Mouse (Mus musculus): ENCODE measurements around the gene Vmn2r-ps159. TPM values are rescaled to one million over a fixed set of nuclear protein-coding genes. Genes with fewer than 3 reads are reported as not detected.
"Not testable (repeated sequence)": the region's sequence is repeated elsewhere in the genome, so short reads cannot be mapped to it uniquely, and the experiment has no call there.

Vmn2r-ps159 gene
- total RNA-seq (2021): not detected

DNA sequence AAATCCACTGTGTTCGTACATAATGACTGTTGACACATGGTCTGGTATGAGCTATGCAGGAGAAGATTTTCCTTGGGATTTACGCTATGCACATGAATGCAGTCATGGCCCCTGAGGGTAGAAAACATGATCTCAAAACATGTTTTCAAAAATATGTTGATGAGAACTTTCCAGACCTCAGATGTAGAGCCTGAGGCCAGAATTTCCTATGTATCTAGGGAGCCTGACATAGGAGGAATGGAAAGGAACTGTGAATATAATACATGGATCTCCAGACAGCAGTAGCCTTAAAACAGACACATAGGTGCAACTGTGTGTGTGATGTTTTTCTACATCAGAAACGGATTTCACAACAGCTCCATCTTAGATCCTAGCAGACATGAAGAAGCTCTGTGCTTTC, at the start of gene Vmn2r-ps159:
Vmn2r-ps159 (plus strand) TSS at position 301 of the 400 bp plus-strand sequence.
- intact Hi-C loops (cut with DNase I); DNase-seq: not testable (repeated sequence)

GRCm38 (mm10) chr4:156341601-156342504, 10.9 kb downstream of the Vmn2r-ps159 start:
- DNase-seq; intact Hi-C loops (cut with DNase I): not testable (repeated sequence)

GRCm38 (mm10) chr4:156342569-156343325, 11.8 kb downstream of the Vmn2r-ps159 start:
- intact Hi-C loops (cut with DNase I): no loop called here
- no peak for DNase-seq

- no peak for DNase-seq
- intact Hi-C loops (cut with DNase I): no loop called here
These were observed 12.4 kb downstream of the Vmn2r-ps159 start for GRCm38 (mm10) chr4:156343332-156343731.

DNA sequence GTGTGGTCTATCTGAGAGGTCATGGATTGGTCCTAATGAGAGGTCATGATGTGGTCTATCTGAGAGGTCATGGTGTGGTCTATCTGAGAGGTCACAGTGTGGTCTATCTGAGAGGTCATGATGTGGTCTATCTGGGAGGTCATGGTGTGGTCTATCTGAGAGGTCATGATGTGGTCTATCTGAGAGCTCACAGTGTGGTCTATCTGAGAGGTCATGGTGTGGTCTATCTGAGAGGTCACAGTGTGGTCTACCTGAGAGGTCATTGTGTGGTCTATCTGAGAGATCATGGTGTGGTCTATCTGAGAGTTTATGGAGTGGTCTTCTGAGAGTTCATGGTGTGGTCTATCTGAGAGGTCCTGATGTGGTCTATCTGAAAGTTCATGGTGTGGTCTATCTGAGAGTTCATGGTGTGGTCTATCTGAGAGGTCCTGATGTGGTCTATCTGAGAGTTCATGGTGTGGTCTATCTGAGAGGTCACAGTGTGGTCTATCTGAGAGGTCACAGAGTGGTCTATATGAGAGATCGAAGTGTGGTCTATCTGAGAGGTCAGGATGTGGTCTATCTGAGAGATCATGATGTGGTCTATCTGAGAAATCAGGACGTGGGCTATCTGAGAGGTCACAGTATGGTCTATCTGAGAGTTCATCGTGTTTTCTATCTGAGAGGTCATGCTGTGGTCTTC, 26.0 kb downstream of the Vmn2r-ps159 start:
- DNase-seq; intact Hi-C loops (cut with DNase I): not testable (repeated sequence)

Other genes with a start within 250 kb of the Vmn2r-ps159 start
- gene 9430015G10Rik, start 221.1 kb upstream of the Vmn2r-ps159 start, total RNA-seq (2021): 1 to 10 TPM; 3.0 TPM
- gene Rnf223, start 200.6 kb upstream of the Vmn2r-ps159 start, total RNA-seq (2021): under 1 TPM in 1 of 2 experiments, not detected in 1; 0.11 TPM
- gene Agrn, start 133.6 kb upstream of the Vmn2r-ps159 start, total RNA-seq (2021): 10 to 100 TPM; 34.8 to 42.1 TPM
- gene Isg15, start 130.3 kb upstream of the Vmn2r-ps159 start, total RNA-seq (2021): 1 to 10 TPM; 3.5 to 7.0 TPM
- gene AW011738, start 127.8 kb upstream of the Vmn2r-ps159 start, total RNA-seq (2021): 1 to 10 TPM; 7.7 to 8.4 TPM
- gene Perm1, start 115.2 kb upstream of the Vmn2r-ps159 start, total RNA-seq (2021): 100 to 1,000 TPM; 208 to 223 TPM
- 10 to 100 TPM in 1 of 2 experiments, 1 to 10 TPM in 1; 9.2 to 10.2 TPM for gene Plekhn1, start 96.2 kb upstream of the Vmn2r-ps159 start, total RNA-seq (2021)
- gene Noc2l, start 95.1 kb upstream of the Vmn2r-ps159 start, total RNA-seq (2021): 10 to 100 TPM; 25.0 to 25.9 TPM
- gene Samd11, start 75.4 kb upstream of the Vmn2r-ps159 start, total RNA-seq (2021): not detected

Data from heart, postnatal 36 days (tissue).